Mouse (Mus musculus) megakaryocyte progenitor cell, adult 5-6 weeks (primary cell): ENCODE measurements around the gene Pld5. TPM values are rescaled to one million over a fixed set of nuclear protein-coding genes. Genes with fewer than 3 reads are reported as not detected.

Source experiments
- ATAC-seq: replicated peaks from 2 replicates; pipeline ENCODE4 v1.8.0; 2016; ENCODE audit warnings: mild to moderate bottlenecking, moderate TSS enrichment, inconsistent platforms; ENCODE audit not compliant: poor library complexity
- total RNA-seq, 2 experiments: library from RNA; stranded (forward) in 1 of 2; stranded (reverse) in 1 of 2; fragments of 157-497, 149-512 nt in 1 of 2; fragments of 200-1000 nt in 1 of 2; gene quantifications; 2 replicates each; pipeline versions ENCODE4 v1.2.3 to v1.2.4; 2015 to 2017

Pld5 gene
- total RNA-seq, 2 experiments from 2014 or later: not detected

- no peak for ATAC-seq
Observed at GRCm38 (mm10) chr1:175967004-175967745, 307.9 kb downstream of the Pld5 start.

- ATAC-seq: no peak
Observed at GRCm38 (mm10) chr1:175961786-175962185, 313.3 kb downstream of the Pld5 start.

GRCm38 (mm10) chr1:175950851-175951250 is 324.3 kb downstream of the Pld5 start:
- ATAC-seq: no peak

GRCm38 (mm10) chr1:175950421-175950820 is 324.7 kb downstream of the Pld5 start:
- no peak for ATAC-seq

- no peak for ATAC-seq
Observed at GRCm38 (mm10) chr1:175946718-175947315, 328.3 kb downstream of the Pld5 start.

- no peak for ATAC-seq
Observed at GRCm38 (mm10) chr1:175943168-175943567, 331.9 kb downstream of the Pld5 start.

GRCm38 (mm10) chr1:175938731-175939130 is 336.4 kb downstream of the Pld5 start:
- no peak for ATAC-seq

GRCm38 (mm10) chr1:175936282-175936737 is 338.8 kb downstream of the Pld5 start:
- ATAC-seq: peak; percentile 99

GRCm38 (mm10) chr1:175931391-175931790 is 343.7 kb downstream of the Pld5 start:
- ATAC-seq: no peak

GRCm38 (mm10) chr1:175923848-175924787 is 351.0 kb downstream of the Pld5 start:
- peak; percentile 92 for ATAC-seq

GRCm38 (mm10) chr1:175921091-175921490 is 354.0 kb downstream of the Pld5 start:
- no peak for ATAC-seq

GRCm38 (mm10) chr1:175920029-175920428 is 355.1 kb downstream of the Pld5 start, which contains the start of gene Gm38100:
Gene Gm38100 (plus strand): TSS chr1:175920329.
- ATAC-seq: no peak

- no peak for ATAC-seq
Observed at GRCm38 (mm10) chr1:175913728-175914303, 361.3 kb downstream of the Pld5 start.
